Mouse (Mus musculus): ENCODE measurements around the gene Txndc2. TPM values are rescaled to one million over a fixed set of nuclear protein-coding genes. Genes with fewer than 3 reads are reported as not detected.
A peak's percentile ranks its signal among the peaks of the same experiment; 100 is the strongest.

Txndc2 gene
- not detected in 2 replicates for polyA plus RNA-seq (2015; fragmentation: Nextera tagmentation; extraction: Ambion mirVana)

GRCm38 (mm10) chr17:65641734-65642218, at the start of gene Txndc2:
Txndc2 (minus strand) TSS chr17:65642168.
- Histone ChIP-seq H3K27me3 (replicated peaks) (no peaks in the 10 kb centered on the region), H3K4me3 (replicated peaks) (no peak within 1 kb of the TSS), H3K36me3 (no peaks in the 10 kb centered on the region), H3K27ac (0 out of 2 replicates have a peak within 1 kb of the TSS, but pooled peaks have one; percentile 7), H3K4me1 (replicated peaks) (no peaks in the 10 kb centered on the region; the same call in 1 of the 2 replicates), H3K4me2 (replicated peaks) (no peak within 1 kb of the TSS), H3K9me3 (no peaks in the 10 kb centered on the region), H3K9ac (no peak within 1 kb of the TSS)
- WGBS: 90% methylated on average over 11 of the region's 11 CpGs
- ATAC-seq: no peak

- Histone ChIP-seq H3K4me3 (replicated peaks) (no peak overlapping the region), H3K9ac (no peak overlapping the region), H3K36me3 (no peaks in the 10 kb centered on the region), H3K4me2 (replicated peaks) (no peak overlapping the region), H3K4me1 (replicated peaks) (no peaks in the 10 kb centered on the region), H3K9me3 (no peaks in the 10 kb centered on the region), H3K27ac (no peak overlapping the region), H3K27me3 (replicated peaks) (no peaks in the 10 kb centered on the region)
- no peak for ATAC-seq
- 76% methylated on average over 2 of the region's 2 CpGs for WGBS
These were observed 41.8 kb upstream of the Txndc2 start for GRCm38 (mm10) chr17:65683731-65684130.

DNA sequence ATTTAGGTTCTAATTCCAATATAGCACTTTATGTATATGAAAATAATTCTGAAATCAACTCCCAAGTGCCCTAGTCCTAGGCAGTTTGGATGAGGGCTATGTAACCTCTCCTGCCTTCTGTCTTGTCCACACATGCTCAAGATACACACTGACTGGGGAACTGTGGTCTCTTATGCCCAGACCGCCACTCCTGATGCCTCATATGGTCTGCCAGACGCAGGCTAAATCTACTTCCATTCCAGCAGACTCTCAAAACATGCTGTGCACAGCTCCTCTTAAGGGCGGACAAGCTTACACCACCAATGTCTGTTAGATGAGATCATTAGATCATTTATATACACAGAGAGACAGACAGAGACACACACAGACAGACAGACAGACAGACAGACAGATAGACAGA, 41.3 kb upstream of the Txndc2 start:
- H3K4me1 ChIP-seq (replicated peaks): no peaks in the 10 kb centered on the region
- H3K4me3 ChIP-seq (replicated peaks): no peak overlapping the region
- H3K27me3 ChIP-seq (replicated peaks): no peaks in the 10 kb centered on the region
- ATAC-seq: no peak
- no peaks in the 10 kb centered on the region for H3K36me3 ChIP-seq
- no peak overlapping the region for H3K27ac ChIP-seq
- H3K9ac ChIP-seq: no peak overlapping the region
- 84% methylated on average over 3 of the region's 3 CpGs for WGBS
- no peaks in the 10 kb centered on the region for H3K9me3 ChIP-seq
- H3K4me2 ChIP-seq (replicated peaks): no peak overlapping the region

DNA sequence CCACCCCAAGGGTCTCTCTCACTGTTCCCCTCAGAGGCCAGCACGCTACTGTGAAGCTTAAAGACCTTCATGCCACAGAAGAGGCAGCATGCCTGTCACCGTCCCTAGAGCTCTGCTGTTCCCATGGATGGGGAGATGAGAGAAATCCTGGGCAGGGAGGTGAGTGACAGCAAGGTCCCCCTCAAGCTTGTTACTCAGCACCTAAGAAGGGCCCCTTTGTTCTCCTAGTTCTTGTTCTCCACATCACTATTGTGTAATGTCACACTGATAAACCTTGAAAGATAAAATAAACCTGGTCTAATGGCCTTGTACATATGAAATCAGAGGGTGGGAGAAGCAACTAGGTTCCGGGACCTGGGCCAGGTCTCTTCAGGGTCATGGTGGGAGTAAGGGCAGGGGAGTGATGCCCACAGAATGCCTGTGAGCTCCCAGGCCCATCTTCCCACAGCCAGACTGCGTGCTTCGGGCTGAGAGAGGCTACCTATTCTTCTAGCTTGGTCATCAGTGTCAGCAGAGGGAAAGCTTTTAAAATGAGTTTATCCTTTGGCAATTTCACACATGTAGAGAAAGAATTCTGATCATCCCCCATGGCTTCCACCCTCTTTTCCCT, 40.2 kb upstream of the Txndc2 start:
- Histone ChIP-seq H3K36me3 (no peaks in the 10 kb centered on the region), H3K27ac (no peak overlapping the region), H3K4me1 (replicated peaks) (no peaks in the 10 kb centered on the region), H3K27me3 (replicated peaks) (no peaks in the 10 kb centered on the region), H3K9ac (no peak overlapping the region), H3K9me3 (no peaks in the 10 kb centered on the region), H3K4me2 (replicated peaks) (no peak overlapping the region), H3K4me3 (replicated peaks) (no peak overlapping the region)
- peak; percentile 56 for ATAC-seq
- WGBS: 82% methylated on average over 5 of the region's 5 CpGs

GRCm38 (mm10) chr17:65681516-65681915, 39.5 kb upstream of the Txndc2 start:
- Histone ChIP-seq H3K9me3 (no peaks in the 10 kb centered on the region), H3K27me3 (replicated peaks) (no peaks in the 10 kb centered on the region), H3K4me1 (replicated peaks) (no peaks in the 10 kb centered on the region), H3K4me2 (replicated peaks) (no peak overlapping the region), H3K9ac (no peak overlapping the region), H3K27ac (no peak overlapping the region), H3K36me3 (no peaks in the 10 kb centered on the region), H3K4me3 (replicated peaks) (no peak overlapping the region)
- 70% methylated on average over 6 of the region's 6 CpGs for WGBS
- peak; percentile 89 for ATAC-seq

DNA sequence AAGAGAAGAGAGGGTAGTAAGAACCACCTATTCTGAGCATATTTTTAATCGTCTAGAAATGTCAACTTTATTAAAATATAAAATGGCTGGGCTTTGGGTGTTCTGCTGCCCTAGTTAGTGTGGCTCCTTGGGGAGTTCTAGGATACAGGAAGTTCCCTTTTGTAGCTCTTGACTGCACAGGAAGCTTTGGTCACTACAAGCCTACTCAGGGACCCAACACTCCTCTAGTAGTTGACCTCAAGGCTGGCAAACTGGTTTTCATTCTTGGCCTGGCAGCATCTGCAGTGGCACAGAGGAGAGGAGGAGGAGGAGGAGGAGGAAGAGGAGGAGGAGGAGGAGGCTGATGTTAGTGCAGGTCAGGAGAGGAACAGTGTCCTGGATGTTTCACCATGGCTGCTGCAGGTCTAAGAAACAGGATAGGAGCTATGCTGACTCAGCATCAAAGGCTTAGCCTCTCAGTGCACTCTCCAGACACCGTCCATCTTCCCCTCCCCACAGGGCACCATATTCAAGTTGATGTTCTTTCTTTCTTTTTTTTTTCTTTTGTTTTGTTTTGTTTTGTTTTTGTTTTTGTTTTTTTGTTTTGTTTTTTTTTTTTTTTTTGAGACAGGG, 38.9 kb upstream of the Txndc2 start:
- WGBS: 86% methylated on average over 2 of the region's 2 CpGs

GRCm38 (mm10) chr17:65679806-65680446, 38.0 kb upstream of the Txndc2 start:
- H3K27ac ChIP-seq: no peak overlapping the region
- 65% methylated on average over 14 of the region's 14 CpGs for WGBS
- no peak overlapping the region for H3K9ac ChIP-seq

More for the DNA sequence above, 38.9 kb upstream of the Txndc2 start:
- Histone ChIP-seq H3K9me3 (no peaks in the 10 kb centered on the region), H3K4me2 (replicated peaks) (no peak overlapping the region), H3K36me3 (no peaks in the 10 kb centered on the region), H3K4me3 (replicated peaks) (no peak overlapping the region), H3K27ac (no peak overlapping the region), H3K4me1 (replicated peaks) (no peaks in the 10 kb centered on the region), H3K27me3 (replicated peaks) (no peaks in the 10 kb centered on the region), H3K9ac (no peak overlapping the region)
- ATAC-seq: peak; percentile 13; the same call in 1 of the 2 replicates

GRCm38 (mm10) chr17:65677742-65678141, 35.8 kb upstream of the Txndc2 start:
- WGBS: 91% methylated on average over 1 of the region's 1 CpGs
- no peak for ATAC-seq

More at GRCm38 (mm10) chr17:65679806-65680446, 38.0 kb upstream of the Txndc2 start:
- Histone ChIP-seq H3K36me3 (no peaks in the 10 kb centered on the region), H3K4me2 (replicated peaks) (no peak overlapping the region), H3K9me3 (no peaks in the 10 kb centered on the region), H3K4me3 (replicated peaks) (no peak overlapping the region), H3K4me1 (replicated peaks) (no peaks in the 10 kb centered on the region), H3K27me3 (replicated peaks) (no peaks in the 10 kb centered on the region)
- no peak for ATAC-seq

DNA sequence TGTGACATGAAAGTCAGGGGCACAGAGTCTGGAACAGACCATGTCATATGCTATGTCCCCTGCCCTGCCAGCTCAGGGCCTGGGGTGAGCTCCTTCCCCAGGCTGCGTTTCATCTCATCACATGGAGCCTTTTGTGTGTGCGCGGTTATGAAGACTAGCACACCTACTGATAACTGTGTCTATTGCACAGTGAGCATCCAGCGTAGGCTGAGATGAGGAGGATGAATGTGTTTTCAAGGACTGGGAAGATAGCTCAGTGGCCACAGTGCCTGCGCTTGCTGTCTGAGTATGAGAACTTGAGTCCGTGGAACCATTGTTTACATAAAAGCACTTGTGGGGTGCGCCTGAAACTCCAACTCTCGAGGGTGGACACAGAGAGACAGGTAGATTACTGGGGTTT, 34.6 kb upstream of the Txndc2 start:
- no peak overlapping the region for H3K4me3 ChIP-seq (replicated peaks)
- H3K9ac ChIP-seq: no peak overlapping the region
- H3K36me3 ChIP-seq: no peaks in the 10 kb centered on the region
- no peak overlapping the region for H3K4me2 ChIP-seq (replicated peaks)
- no peak for ATAC-seq
- 83% methylated on average over 8 of the region's 8 CpGs for WGBS
- no peaks in the 10 kb centered on the region for H3K27me3 ChIP-seq (replicated peaks)
- no peak overlapping the region for H3K27ac ChIP-seq
- H3K4me1 ChIP-seq (replicated peaks): no peaks in the 10 kb centered on the region
- H3K9me3 ChIP-seq: no peaks in the 10 kb centered on the region

More at GRCm38 (mm10) chr17:65677742-65678141, 35.8 kb upstream of the Txndc2 start:
- Histone ChIP-seq H3K36me3 (no peaks in the 10 kb centered on the region), H3K9me3 (no peaks in the 10 kb centered on the region), H3K4me3 (replicated peaks) (no peak overlapping the region), H3K4me1 (replicated peaks) (no peaks in the 10 kb centered on the region), H3K9ac (no peak overlapping the region), H3K27ac (no peak overlapping the region), H3K27me3 (replicated peaks) (no peaks in the 10 kb centered on the region), H3K4me2 (replicated peaks) (no peak overlapping the region)

- H3K4me1 ChIP-seq (replicated peaks): no peaks in the 10 kb centered on the region
- H3K9ac ChIP-seq: no peak overlapping the region
- no peak overlapping the region for H3K4me3 ChIP-seq (replicated peaks)
- no peaks in the 10 kb centered on the region for H3K27me3 ChIP-seq (replicated peaks)
- no peaks in the 10 kb centered on the region for H3K9me3 ChIP-seq
- H3K27ac ChIP-seq: no peak overlapping the region
- no peak overlapping the region for H3K4me2 ChIP-seq (replicated peaks)
- no peak for ATAC-seq
- no peaks in the 10 kb centered on the region for H3K36me3 ChIP-seq
- 84% methylated on average over 3 of the region's 3 CpGs for WGBS
These were observed 34.0 kb upstream of the Txndc2 start for GRCm38 (mm10) chr17:65675985-65676384.

- Histone ChIP-seq H3K4me2 (replicated peaks) (no peak overlapping the region), H3K9me3 (no peaks in the 10 kb centered on the region), H3K27me3 (replicated peaks) (no peaks in the 10 kb centered on the region), H3K4me1 (replicated peaks) (no peaks in the 10 kb centered on the region), H3K36me3 (no peaks in the 10 kb centered on the region), H3K4me3 (replicated peaks) (no peak overlapping the region), H3K9ac (no peak overlapping the region), H3K27ac (no peak overlapping the region)
- ATAC-seq: no peak
- 50% methylated on average over 1 of the region's 1 CpGs for WGBS
These were observed 32.8 kb upstream of the Txndc2 start for GRCm38 (mm10) chr17:65674710-65675171.

DNA sequence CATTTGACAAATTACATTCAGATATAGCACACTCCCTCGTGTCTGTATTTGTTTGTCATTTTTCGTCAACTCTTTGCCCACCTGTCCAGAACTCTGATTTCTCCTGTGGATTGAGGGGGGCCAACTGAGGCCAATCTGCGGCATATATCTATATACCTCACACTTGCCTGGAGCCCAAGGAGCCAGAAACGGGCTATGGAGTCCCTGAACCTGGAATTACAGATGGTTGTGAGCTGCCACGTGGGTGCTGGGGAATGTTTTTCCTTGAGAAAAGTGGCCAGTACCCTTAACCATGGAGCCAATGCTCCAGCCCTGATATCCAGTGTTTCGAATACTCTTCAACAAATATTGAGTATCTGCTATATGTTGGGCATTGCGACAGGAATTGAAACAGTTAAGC, 31.0 kb upstream of the Txndc2 start:
- no peaks in the 10 kb centered on the region for H3K27me3 ChIP-seq (replicated peaks)
- 90% methylated on average over 7 of the region's 7 CpGs for WGBS
- H3K9me3 ChIP-seq: no peaks in the 10 kb centered on the region
- H3K9ac ChIP-seq: no peak overlapping the region
- ATAC-seq: no peak
- no peaks in the 10 kb centered on the region for H3K4me1 ChIP-seq (replicated peaks)
- no peak overlapping the region for H3K4me2 ChIP-seq (replicated peaks)
- H3K4me3 ChIP-seq (replicated peaks): no peak overlapping the region
- no peaks in the 10 kb centered on the region for H3K36me3 ChIP-seq
- H3K27ac ChIP-seq: no peak overlapping the region
